Mouse (Mus musculus): ENCODE measurements around the gene Gm39566. TPM values are rescaled to one million over a fixed set of nuclear protein-coding genes. Genes with fewer than 3 reads are reported as not detected.

Gm39566 gene
- total and polyA plus RNA-seq, 3 experiments = 0.05 TPM; not detected in 2

- TF ChIP-seq GATA2 (IDR thresholded peaks at IDR 0.05; ENCODE audit: borderline replicate concordance, low read depth, low read length) (no peak), GATA1 (IDR thresholded peaks at IDR 0.05; ENCODE audit: borderline replicate concordance, low read length) (no peak), TAL1 (conservative IDR thresholded peaks at IDR 0.05; ENCODE audit: low read depth, low read length) (no peak), CTCF (IDR thresholded peaks at IDR 0.05; ENCODE audit: low read depth, low read length) (no peak), POLR2AphosphoS5 (IDR thresholded peaks at IDR 0.05; ENCODE audit: insufficient replicate concordance, low read depth, low read length) (no peak)
- H3K27me3 ChIP-seq (ENCODE audit: insufficient read depth, low read length) = peaks cover 24% of the 10 kb centered on the region
- no peak for DNase-seq (ENCODE audit: low spot score)
- no peak for ATAC-seq (ENCODE audit: extremely low read depth, insufficient number of reproducible peaks, low FRiP score, poor library complexity, severe bottlenecking)
- no peaks in the 10 kb centered on the region for H3K9me3 ChIP-seq (replicated peaks)
- no peak overlapping the region for H3K4me3 ChIP-seq (ENCODE audit: low read depth, low read length)
- H3K4me1 ChIP-seq (ENCODE audit: insufficient read depth, low read depth, low read length) = peaks cover 23% of the 10 kb centered on the region
- peaks cover 20% of the 10 kb centered on the region for H3K36me3 ChIP-seq (replicated peaks)
Observed at GRCm38 (mm10) chr11:69781828-69782227, 33.3 kb downstream of the Gm39566 start.

- Histone ChIP-seq H3K4me1 (ENCODE audit: insufficient read depth, low read depth, low read length) (peaks cover 8% of the 10 kb centered on the region), H3K27me3 (ENCODE audit: insufficient read depth, low read length) (peaks cover 28% of the 10 kb centered on the region), H3K9me3 (replicated peaks) (no peaks in the 10 kb centered on the region), H3K4me3 (ENCODE audit: low read depth, low read length) (no peak overlapping the region), H3K36me3 (replicated peaks) (peaks cover 42% of the 10 kb centered on the region)
- DNase-seq (ENCODE audit: low spot score) (no peak), ATAC-seq (ENCODE audit: extremely low read depth, insufficient number of reproducible peaks, low FRiP score, poor library complexity, severe bottlenecking) (no peak)
- TF ChIP-seq GATA2 (IDR thresholded peaks at IDR 0.05; ENCODE audit: borderline replicate concordance, low read depth, low read length) (no peak), TAL1 (conservative IDR thresholded peaks at IDR 0.05; ENCODE audit: low read depth, low read length) (no peak), POLR2AphosphoS5 (IDR thresholded peaks at IDR 0.05; ENCODE audit: insufficient replicate concordance, low read depth, low read length) (no peak), CTCF (IDR thresholded peaks at IDR 0.05; ENCODE audit: low read depth, low read length) (no peak), GATA1 (IDR thresholded peaks at IDR 0.05; ENCODE audit: borderline replicate concordance, low read length) (no peak)
Observed at GRCm38 (mm10) chr11:69778985-69779384, 36.1 kb downstream of the Gm39566 start.

GRCm38 (mm10) chr11:69778258-69778982 lies 36.7 kb downstream of the Gm39566 start:
- DNase-seq (ENCODE audit: low spot score) = no peak
- TF ChIP-seq TAL1 (conservative IDR thresholded peaks at IDR 0.05; ENCODE audit: low read depth, low read length) (no peak), CTCF (IDR thresholded peaks at IDR 0.05; ENCODE audit: low read depth, low read length) (no peak), GATA2 (IDR thresholded peaks at IDR 0.05; ENCODE audit: borderline replicate concordance, low read depth, low read length) (no peak), POLR2AphosphoS5 (IDR thresholded peaks at IDR 0.05; ENCODE audit: insufficient replicate concordance, low read depth, low read length) (no peak), GATA1 (IDR thresholded peaks at IDR 0.05; ENCODE audit: borderline replicate concordance, low read length) (no peak)
- ATAC-seq (ENCODE audit: extremely low read depth, insufficient number of reproducible peaks, low FRiP score, poor library complexity, severe bottlenecking) = no peak
- no peaks in the 10 kb centered on the region for H3K9me3 ChIP-seq (replicated peaks)
- H3K27me3 ChIP-seq (ENCODE audit: insufficient read depth, low read length) = peaks cover 28% of the 10 kb centered on the region
- peaks cover 43% of the 10 kb centered on the region for H3K36me3 ChIP-seq (replicated peaks)
- H3K4me1 ChIP-seq (ENCODE audit: insufficient read depth, low read depth, low read length) = peaks cover 7% of the 10 kb centered on the region
- H3K4me3 ChIP-seq (ENCODE audit: low read depth, low read length) = no peak overlapping the region

GRCm38 (mm10) chr11:69777504-69778257 lies 37.4 kb downstream of the Gm39566 start:
- TF ChIP-seq POLR2AphosphoS5 (IDR thresholded peaks at IDR 0.05; ENCODE audit: insufficient replicate concordance, low read depth, low read length) (no peak), GATA2 (IDR thresholded peaks at IDR 0.05; ENCODE audit: borderline replicate concordance, low read depth, low read length) (no peak), TAL1 (conservative IDR thresholded peaks at IDR 0.05; ENCODE audit: low read depth, low read length) (no peak), CTCF (IDR thresholded peaks at IDR 0.05; ENCODE audit: low read depth, low read length) (no peak), GATA1 (IDR thresholded peaks at IDR 0.05; ENCODE audit: borderline replicate concordance, low read length) (no peak)
- Histone ChIP-seq H3K27me3 (ENCODE audit: insufficient read depth, low read length) (peaks cover 28% of the 10 kb centered on the region), H3K4me1 (ENCODE audit: insufficient read depth, low read depth, low read length) (peaks cover 8% of the 10 kb centered on the region), H3K9me3 (replicated peaks) (no peaks in the 10 kb centered on the region), H3K4me3 (ENCODE audit: low read depth, low read length) (no peak overlapping the region), H3K36me3 (replicated peaks) (peaks cover 50% of the 10 kb centered on the region)
- DNase-seq (ENCODE audit: low spot score) = no peak
- no peak for ATAC-seq (ENCODE audit: extremely low read depth, insufficient number of reproducible peaks, low FRiP score, poor library complexity, severe bottlenecking)

- peaks cover 53% of the 10 kb centered on the region for H3K36me3 ChIP-seq (replicated peaks)
- no peak overlapping the region for H3K4me3 ChIP-seq (ENCODE audit: low read depth, low read length)
- H3K9me3 ChIP-seq (replicated peaks) = no peaks in the 10 kb centered on the region
- DNase-seq (ENCODE audit: low spot score) (no peak), ATAC-seq (ENCODE audit: extremely low read depth, insufficient number of reproducible peaks, low FRiP score, poor library complexity, severe bottlenecking) (no peak)
- peaks cover 20% of the 10 kb centered on the region for H3K27me3 ChIP-seq (ENCODE audit: insufficient read depth, low read length)
- peaks cover 8% of the 10 kb centered on the region for H3K4me1 ChIP-seq (ENCODE audit: insufficient read depth, low read depth, low read length)
- no peak for TF ChIP-seq TAL1 (conservative IDR thresholded peaks at IDR 0.05; ENCODE audit: low read depth, low read length)
- TF ChIP-seq CTCF (IDR thresholded peaks at IDR 0.05; ENCODE audit: low read depth, low read length) = no peak
- no peak for TF ChIP-seq GATA2 (IDR thresholded peaks at IDR 0.05; ENCODE audit: borderline replicate concordance, low read depth, low read length)
- no peak for TF ChIP-seq POLR2AphosphoS5 (IDR thresholded peaks at IDR 0.05; ENCODE audit: insufficient replicate concordance, low read depth, low read length)
- TF ChIP-seq GATA1 (IDR thresholded peaks at IDR 0.05; ENCODE audit: borderline replicate concordance, low read length) = no peak
Observed at GRCm38 (mm10) chr11:69776488-69776887, 38.6 kb downstream of the Gm39566 start.

- H3K36me3 ChIP-seq (replicated peaks) = peaks cover 55% of the 10 kb centered on the region
- TF ChIP-seq POLR2AphosphoS5 (IDR thresholded peaks at IDR 0.05; ENCODE audit: insufficient replicate concordance, low read depth, low read length) = no peak
- no peak for TF ChIP-seq CTCF (IDR thresholded peaks at IDR 0.05; ENCODE audit: low read depth, low read length)
- TF ChIP-seq TAL1 (conservative IDR thresholded peaks at IDR 0.05; ENCODE audit: low read depth, low read length) = no peak
- no peak for TF ChIP-seq GATA1 (IDR thresholded peaks at IDR 0.05; ENCODE audit: borderline replicate concordance, low read length)
- no peak for TF ChIP-seq GATA2 (IDR thresholded peaks at IDR 0.05; ENCODE audit: borderline replicate concordance, low read depth, low read length)
- no peak overlapping the region for H3K4me3 ChIP-seq (ENCODE audit: low read depth, low read length)
- H3K9me3 ChIP-seq (replicated peaks) = no peaks in the 10 kb centered on the region
- H3K27me3 ChIP-seq (ENCODE audit: insufficient read depth, low read length) = peaks cover 18% of the 10 kb centered on the region
- DNase-seq (ENCODE audit: low spot score) (no peak), ATAC-seq (ENCODE audit: extremely low read depth, insufficient number of reproducible peaks, low FRiP score, poor library complexity, severe bottlenecking) (no peak)
- peaks cover 8% of the 10 kb centered on the region for H3K4me1 ChIP-seq (ENCODE audit: insufficient read depth, low read depth, low read length)
Observed at GRCm38 (mm10) chr11:69775716-69776115, 39.4 kb downstream of the Gm39566 start.

All from G1E (cell line).